Mouse (Mus musculus) heart, postnatal 10 days (tissue): ENCODE data around the gene Tnfsf12. TPM values are rescaled to one million over a fixed set of nuclear protein-coding genes. Genes with fewer than 3 reads are reported as not detected.
"Not testable (repeated sequence)": the region's sequence is repeated elsewhere in the genome, so short reads cannot be mapped to it uniquely, and the experiment has no call there.

Experiments
- DNase-seq, 2 experiments: peaks; one replicate each; pipeline ENCODE4 v3.0.0; 2021
- intact Hi-C: fragments of 180-260 bp; cut with DNase I; formaldehyde crosslinking; loops from one replicate; pipeline ENCODE4 v1.15.1; 2025
- total RNA-seq, 2 experiments: library from RNA; stranded (reverse); gene quantifications; 2 replicates each; pipeline ENCODE4 v1.2.3; 2021

The Tnfsf12 gene
- total RNA-seq, 2 experiments from 2014 or later = 19.6 to 20.3 TPM

- DNase-seq = peak; percentile 91 to 92
- intact Hi-C loops = no loop called here
Observed at GRCm38 (mm10) chr11:69706775-69707479, 11.3 kb upstream of the Tnfsf12 start.

- DNase-seq = no peak
- intact Hi-C loops = no loop called here
Observed at GRCm38 (mm10) chr11:69704613-69705010, 9.0 kb upstream of the Tnfsf12 start.

DNA sequence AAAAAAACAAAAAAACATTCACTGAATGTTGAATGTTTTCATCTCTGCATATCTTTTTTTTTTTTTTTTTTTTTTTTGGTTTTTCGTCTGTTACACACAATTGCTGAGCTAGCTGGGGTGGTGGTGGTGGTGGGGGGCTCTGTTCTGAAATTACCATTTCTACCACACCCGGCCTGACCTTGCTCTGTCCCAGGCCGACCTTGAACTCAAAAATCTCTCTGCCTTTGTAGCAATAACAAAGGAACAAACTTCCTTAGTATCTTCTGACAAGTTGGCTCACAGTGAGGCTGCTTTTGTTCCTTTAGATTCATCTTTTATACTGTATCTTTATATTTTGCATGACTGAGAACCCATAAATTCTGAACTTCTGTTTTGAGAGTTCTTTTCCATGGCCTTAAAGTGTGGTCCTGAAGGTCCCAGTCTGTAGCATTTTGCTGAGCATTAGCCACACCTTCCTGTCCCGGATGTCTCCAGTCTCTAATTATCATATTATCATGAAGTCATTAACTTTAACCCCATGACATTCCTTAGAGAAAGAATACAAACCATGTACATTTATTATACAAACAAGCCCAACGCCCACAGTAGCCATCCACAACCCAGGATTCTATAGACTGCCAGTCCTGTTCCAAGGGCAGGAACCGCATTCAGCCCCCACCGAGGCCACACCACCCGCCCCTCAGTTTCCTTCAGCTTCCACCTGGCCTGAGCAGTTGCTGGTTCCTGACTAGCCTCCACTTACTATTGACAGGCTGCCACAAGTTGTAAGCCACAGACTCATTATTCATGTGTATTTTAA lies 8.4 kb upstream of the Tnfsf12 start:
- intact Hi-C loops = no loop called here
- DNase-seq = no peak

DNA sequence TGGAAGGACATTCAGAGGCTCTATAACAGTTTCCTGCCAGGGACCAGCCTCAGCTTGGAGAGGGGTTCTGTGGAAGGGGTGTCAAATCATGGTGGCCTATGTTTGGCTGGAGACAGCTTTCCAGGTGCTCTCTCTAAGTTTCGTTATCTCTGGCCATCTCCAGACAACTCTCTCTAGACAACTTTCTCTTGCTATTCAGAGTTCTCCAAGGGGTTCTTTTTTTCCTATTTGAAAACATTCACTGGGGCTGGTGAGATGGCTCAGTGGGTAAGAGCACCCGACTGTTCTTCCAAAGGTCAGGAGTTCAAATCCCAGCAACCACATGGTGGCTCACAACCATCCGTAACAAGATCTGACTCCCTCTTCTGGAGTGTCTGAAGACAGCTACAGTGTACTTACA lies 7.7 kb upstream of the Tnfsf12 start:
- DNase-seq, intact Hi-C loops: not testable (repeated sequence)

GRCm38 (mm10) chr11:69702886-69703285 lies 7.2 kb upstream of the Tnfsf12 start:
- intact Hi-C loops, DNase-seq: not testable (repeated sequence)

DNA sequence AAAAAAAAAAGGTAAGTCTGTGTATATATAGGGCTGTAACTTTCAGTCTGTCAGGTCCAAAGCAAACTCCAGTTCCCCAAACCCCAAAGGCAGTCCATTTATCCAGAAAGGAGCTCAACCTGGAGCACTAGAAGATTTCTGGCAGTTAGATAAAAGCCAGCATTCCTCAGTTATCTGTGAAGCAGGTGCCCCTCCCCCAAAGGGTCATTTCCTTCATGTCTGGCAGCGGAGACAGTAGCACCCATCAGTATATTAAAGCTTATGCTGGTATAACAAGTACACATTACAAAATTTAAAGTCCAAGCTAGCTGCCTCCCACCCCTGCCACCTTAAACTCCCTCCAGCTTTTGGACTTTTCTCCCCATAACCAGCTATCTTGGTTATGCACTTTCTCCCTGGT lies 3.9 kb upstream of the Tnfsf12 start:
- no peak for DNase-seq
- intact Hi-C loops = no loop called here

DNA sequence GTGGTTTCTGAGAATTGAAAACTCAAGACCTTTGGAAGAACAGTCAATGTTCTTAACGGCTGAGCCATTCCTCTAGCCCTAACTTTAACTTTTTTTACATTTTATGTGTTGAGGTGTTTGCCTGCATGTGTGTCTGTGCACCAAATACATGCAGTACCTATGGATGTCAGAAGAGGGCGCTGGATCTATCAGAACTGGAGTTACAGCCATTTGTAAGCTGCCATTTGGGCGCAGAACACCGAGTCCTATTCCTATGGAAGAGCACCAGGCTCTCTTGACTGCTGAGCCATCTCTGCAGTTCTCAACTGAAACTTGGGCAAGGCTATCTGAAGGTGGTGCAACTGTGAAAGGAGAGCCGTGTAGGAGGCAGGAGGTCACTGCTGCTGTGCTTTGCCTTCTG lies 2.9 kb upstream of the Tnfsf12 start:
- DNase-seq = no peak
- intact Hi-C loops = no loop called here

GRCm38 (mm10) chr11:69697396-69697795 lies 1.7 kb upstream of the Tnfsf12 start:
- intact Hi-C loops = no loop called here
- no peak for DNase-seq

- no peak for DNase-seq
- intact Hi-C loops = no loop called here
Observed at GRCm38 (mm10) chr11:69695046-69695360, 646 bp downstream of the Tnfsf12 start.

DNA sequence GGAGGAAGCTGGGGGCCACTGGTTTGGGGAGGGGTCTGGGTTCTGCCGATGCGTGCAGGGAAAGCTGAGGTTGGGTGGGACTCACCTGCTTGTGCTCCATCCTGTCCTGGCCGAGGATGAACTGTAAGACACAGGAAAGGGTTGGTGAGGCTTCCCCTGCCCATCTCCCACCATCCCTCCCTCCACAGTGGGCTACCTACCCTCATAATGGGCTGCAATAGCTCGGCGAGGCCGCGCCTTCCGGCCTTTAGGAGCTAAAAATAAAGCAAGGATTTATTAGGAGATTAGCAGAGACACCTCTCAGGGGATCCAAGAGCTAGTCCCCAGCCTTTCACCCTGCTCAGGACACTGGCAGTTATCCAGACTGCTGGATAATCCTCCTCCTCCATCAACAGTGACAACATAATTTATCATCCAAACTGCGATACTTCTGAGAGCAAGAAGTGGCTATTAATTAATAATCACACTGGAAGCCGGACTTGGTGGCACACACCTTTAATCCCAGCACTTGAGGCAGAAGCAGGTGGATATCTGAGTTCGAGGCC lies 2.2 kb downstream of the Tnfsf12 start:
- no peak for DNase-seq
- intact Hi-C loops = no loop called here

GRCm38 (mm10) chr11:69692863-69693262 lies 2.8 kb downstream of the Tnfsf12 start:
- no peak for DNase-seq
- intact Hi-C loops = no loop called here

- intact Hi-C loops = no loop called here
- DNase-seq = no peak
Observed at GRCm38 (mm10) chr11:69692196-69692811, 3.3 kb downstream of the Tnfsf12 start.

GRCm38 (mm10) chr11:69689891-69690290 lies 5.8 kb downstream of the Tnfsf12 start:
- intact Hi-C loops = no loop called here
- no peak for DNase-seq

DNA sequence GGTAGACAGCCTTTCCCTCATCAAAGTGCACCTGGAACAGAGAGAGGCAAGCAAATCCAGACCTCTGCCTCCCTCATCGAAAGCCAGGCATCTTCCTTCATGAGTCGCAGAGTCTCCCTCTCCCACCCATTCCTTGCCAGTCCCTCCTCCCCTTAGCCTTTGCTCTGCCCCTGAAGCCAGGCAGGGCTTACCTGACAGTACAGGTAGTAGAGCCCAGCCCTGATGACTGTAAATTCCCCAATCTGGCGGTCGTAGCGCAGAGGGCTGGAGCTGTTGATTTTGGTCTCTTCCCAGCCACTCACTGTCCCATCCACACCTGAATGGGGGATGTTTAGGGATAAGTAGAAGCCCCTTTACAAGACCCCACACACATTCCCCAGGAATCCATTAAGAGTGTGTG lies 8.6 kb downstream of the Tnfsf12 start:
- intact Hi-C loops = no loop called here
- no peak for DNase-seq

GRCm38 (mm10) chr11:69686377-69686776 lies 9.3 kb downstream of the Tnfsf12 start:
- peak; percentile 86 to 90 for DNase-seq
- intact Hi-C loops = no loop called here

DNA sequence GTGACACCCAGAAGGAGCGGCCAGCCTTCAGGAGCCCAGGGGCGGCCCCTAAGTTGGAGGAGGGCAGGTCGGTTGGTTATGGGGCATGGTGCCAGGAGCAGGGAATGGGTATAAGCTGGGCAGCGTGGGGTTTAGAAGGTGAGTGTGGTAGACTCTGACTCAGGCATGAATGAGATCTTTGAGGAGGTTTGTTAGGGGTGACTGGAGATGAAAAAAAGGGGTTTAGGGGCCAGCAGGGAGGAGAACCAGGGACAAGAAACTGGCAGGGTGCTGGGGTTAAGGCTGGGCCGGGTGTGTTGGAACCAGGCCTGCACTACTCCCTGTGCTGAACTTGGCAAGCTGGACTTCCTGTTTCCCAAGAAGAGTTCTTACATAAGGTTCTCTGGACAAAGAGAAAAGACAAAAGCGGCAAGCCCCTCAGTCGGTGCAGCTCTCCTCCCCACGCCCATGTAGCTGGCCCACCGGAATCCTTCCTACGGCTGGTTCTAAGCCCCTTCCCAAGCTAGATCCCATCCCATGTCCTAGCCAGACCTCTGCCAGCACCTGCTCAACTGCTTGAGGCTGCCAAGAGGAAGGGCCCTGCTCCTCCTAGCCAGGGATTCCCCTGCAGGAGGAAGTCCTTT lies 10.0 kb downstream of the Tnfsf12 start, which contains the start of gene Tnfsf13:
Gene Tnfsf13, minus strand, starts transcription at position 259 of the 623 bp plus-strand sequence.
- peak; percentile 89 to 90 for DNase-seq
- intact Hi-C loops = no loop called here

GRCm38 (mm10) chr11:69684936-69685335 lies 10.7 kb downstream of the Tnfsf12 start:
- no peak for DNase-seq

DNA sequence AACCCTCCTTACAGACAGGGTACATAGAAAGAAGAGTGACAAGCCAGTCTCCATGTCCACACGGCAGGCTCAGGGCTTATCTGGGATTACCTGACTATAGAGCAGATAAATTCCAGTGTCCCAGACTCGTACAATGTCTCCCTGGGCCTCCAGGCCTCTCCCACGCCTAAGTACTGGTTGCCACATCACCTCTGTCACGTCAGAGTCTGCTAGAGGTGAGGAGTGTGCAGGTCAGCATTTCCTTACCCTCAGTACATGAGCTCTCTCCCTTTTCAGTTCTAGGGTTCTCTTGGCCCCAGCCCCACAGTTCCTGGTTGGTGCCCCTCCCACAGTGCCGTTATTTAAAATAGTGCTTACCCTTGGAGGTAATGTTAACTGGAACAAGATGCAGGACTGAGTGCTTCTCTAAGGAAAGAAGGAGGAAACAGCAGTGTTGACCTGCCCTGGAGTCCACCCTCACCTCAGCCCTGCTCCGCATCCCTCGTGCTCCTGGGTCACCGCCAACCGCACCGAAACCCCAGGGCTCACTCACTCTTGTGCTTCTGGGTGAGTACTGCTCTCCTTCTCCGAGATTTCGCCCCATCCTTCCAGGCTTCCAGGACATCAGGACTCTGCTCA lies 11.4 kb downstream of the Tnfsf12 start:
- DNase-seq = no peak
- intact Hi-C loops = no loop called here

More at GRCm38 (mm10) chr11:69684936-69685335, 10.7 kb downstream of the Tnfsf12 start:
- intact Hi-C loops = no loop called here

DNA sequence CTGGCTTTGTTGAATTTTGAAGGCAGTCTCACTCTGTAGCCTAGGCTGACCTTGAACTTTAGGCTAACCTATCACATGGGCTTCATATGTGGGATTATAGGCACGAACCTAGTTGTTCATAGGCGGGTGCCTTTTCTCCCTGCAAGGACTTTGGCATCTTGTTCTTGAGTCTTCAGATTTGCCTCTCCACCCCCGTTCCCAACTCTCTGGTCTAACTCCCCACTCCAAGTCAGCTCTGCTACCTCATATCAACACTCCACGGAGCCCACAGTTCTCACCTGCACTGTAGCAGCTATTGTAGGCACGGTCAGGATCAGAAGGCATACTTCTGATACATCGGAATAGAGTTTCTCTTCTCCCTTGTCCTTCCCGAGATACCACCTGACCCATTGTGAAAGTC lies 12.1 kb downstream of the Tnfsf12 start:
- no peak for DNase-seq
- intact Hi-C loops = loop anchor here (1.0 kb wide), 1 partner anchor 73 kb away; no protein-coding TSS in a partner anchor

DNA sequence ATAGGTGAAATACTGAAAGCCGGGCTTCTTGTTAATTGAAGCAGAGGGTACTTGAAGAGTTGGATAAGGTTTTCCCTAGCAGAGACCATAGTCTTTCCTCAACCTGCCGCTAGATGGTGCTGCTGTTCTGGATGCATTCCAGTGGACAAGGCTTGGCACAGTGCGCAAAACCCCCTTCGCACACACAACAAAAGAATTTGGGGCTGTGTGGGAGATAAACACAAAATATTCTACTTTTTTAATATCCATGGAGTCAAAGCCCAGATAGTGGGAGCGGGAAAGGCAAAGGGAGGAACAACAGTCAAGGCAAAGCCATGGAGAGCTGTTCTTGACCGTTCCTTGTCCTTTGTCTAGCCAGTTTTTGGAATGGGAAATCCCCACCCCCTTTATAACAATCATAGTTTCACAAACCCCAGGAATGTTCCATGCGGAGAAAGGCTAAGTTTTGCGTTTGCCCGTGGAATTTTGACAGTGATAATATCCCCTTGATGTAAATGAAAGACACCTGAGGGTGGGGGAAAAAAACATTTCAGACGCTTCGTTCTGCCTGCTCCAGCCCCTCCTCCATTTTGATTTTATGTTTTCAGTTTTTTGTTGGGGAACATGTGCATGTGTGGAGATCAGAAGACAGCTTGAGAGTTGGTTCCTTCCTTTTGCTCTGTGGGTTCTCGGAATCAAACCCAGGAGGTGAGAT lies 12.7 kb downstream of the Tnfsf12 start:
- peak; percentile 94 to 96 for DNase-seq
- intact Hi-C loops = loop anchor here (1.0 kb wide), 3 partner anchors 32 to 194 kb away; no protein-coding TSS in a partner anchor
